Mouse (Mus musculus) erythroblast, embryonic 14.5 days (primary cell): Measurements from ENCODE around the gene Ncoa3. TPM values are rescaled to one million over a fixed set of nuclear protein-coding genes. Genes with fewer than 3 reads are reported as not detected.

Experiments
- H3K27me3 ChIP-seq: 2 replicates; pipeline ENCODE4 v1.6.1; 2012; ENCODE audit warnings: inconsistent platforms; ENCODE audit not compliant: control insufficient read depth
- H3K36me3 ChIP-seq: 2 replicates; pipeline ENCODE4 v1.6.1; 2012; ENCODE audit warnings: mild to moderate bottlenecking, inconsistent platforms; ENCODE audit not compliant: control insufficient read depth
- H3K4me1 ChIP-seq: 2 replicates; pipeline ENCODE4 v1.6.1; 2012; ENCODE audit warnings: inconsistent platforms; ENCODE audit not compliant: control insufficient read depth
- H3K4me3 ChIP-seq: replicated peaks from 2 replicates; pipeline ENCODE3; 2012; ENCODE audit warnings: moderate library complexity, mild to moderate bottlenecking, inconsistent platforms
- H3K9me3 ChIP-seq: 2 replicates; pipeline ENCODE4 v1.6.1; 2012; ENCODE audit warnings: low read length, inconsistent platforms, mixed read lengths; ENCODE audit not compliant: control insufficient read depth
- GATA1 ChIP-seq: IDR thresholded peaks from 2 replicates; pipeline ENCODE4 v1.6.1; 2012; ENCODE audit warnings: low read length, inconsistent platforms, mixed read lengths
- TAL1 ChIP-seq: IDR thresholded peaks from 3 replicates; pipeline ENCODE4 v1.6.1; 2012; ENCODE audit warnings: low read length, inconsistent platforms, mixed read lengths
- polyA plus RNA-seq: library from polyadenylated mRNA; stranded (reverse); fragments of >175 nt; gene quantifications from 2 replicates; pipeline ENCODE4 v1.2.3, GENCODE M21; 2012

Gene Ncoa3
- polyA plus RNA-seq, 1 experiment: 0.09 TPM

- H3K36me3 ChIP-seq: no peaks in the 10 kb centered on the region
- peaks cover 3% of the 10 kb centered on the region; the same call in 1 of the 2 replicates for H3K9me3 ChIP-seq
- no peak overlapping the region for H3K4me3 ChIP-seq
- H3K4me1 ChIP-seq: no peaks in the 10 kb centered on the region
- no peak for TF ChIP-seq TAL1
- TF ChIP-seq GATA1: no peak
- no peaks in the 10 kb centered on the region for H3K27me3 ChIP-seq
Observed at GRCm38 (mm10) chr2:166098292-166098933, 106.0 kb downstream of the Ncoa3 start.

GRCm38 (mm10) chr2:166100309-166101262, 108.2 kb downstream of the Ncoa3 start:
- no peak for TF ChIP-seq GATA1
- H3K27me3 ChIP-seq: no peaks in the 10 kb centered on the region
- H3K4me3 ChIP-seq: no peak overlapping the region
- no peaks in the 10 kb centered on the region; the same call in 1 of the 2 replicates for H3K9me3 ChIP-seq
- no peaks in the 10 kb centered on the region for H3K4me1 ChIP-seq
- H3K36me3 ChIP-seq: no peaks in the 10 kb centered on the region

GRCm38 (mm10) chr2:166102893-166103292, 110.5 kb downstream of the Ncoa3 start:
- no peaks in the 10 kb centered on the region for H3K4me1 ChIP-seq
- no peaks in the 10 kb centered on the region for H3K27me3 ChIP-seq
- no peaks in the 10 kb centered on the region for H3K36me3 ChIP-seq
- H3K9me3 ChIP-seq: no peaks in the 10 kb centered on the region
- TF ChIP-seq TAL1 (no peak), GATA1 (no peak)
- no peak overlapping the region for H3K4me3 ChIP-seq

GRCm38 (mm10) chr2:166105911-166106310, 113.5 kb downstream of the Ncoa3 start:
- H3K4me3 ChIP-seq: no peak overlapping the region
- no peaks in the 10 kb centered on the region for H3K27me3 ChIP-seq
- no peaks in the 10 kb centered on the region for H3K9me3 ChIP-seq
- no peak for TF ChIP-seq GATA1
- TF ChIP-seq TAL1: no peak
- no peaks in the 10 kb centered on the region for H3K4me1 ChIP-seq
- H3K36me3 ChIP-seq: no peaks in the 10 kb centered on the region

GRCm38 (mm10) chr2:166106631-166107030, 114.2 kb downstream of the Ncoa3 start:
- Histone ChIP-seq H3K36me3 (no peaks in the 10 kb centered on the region), H3K27me3 (no peaks in the 10 kb centered on the region), H3K9me3 (no peaks in the 10 kb centered on the region), H3K4me3 (no peak overlapping the region), H3K4me1 (no peaks in the 10 kb centered on the region)
- TF ChIP-seq GATA1 (no peak), TAL1 (no peak)

- H3K9me3 ChIP-seq: no peaks in the 10 kb centered on the region
- H3K36me3 ChIP-seq: no peaks in the 10 kb centered on the region
- H3K27me3 ChIP-seq: no peaks in the 10 kb centered on the region
- no peaks in the 10 kb centered on the region for H3K4me1 ChIP-seq
- H3K4me3 ChIP-seq: no peak overlapping the region
- TF ChIP-seq TAL1: no peak
- TF ChIP-seq GATA1: no peak
Observed at GRCm38 (mm10) chr2:166107911-166108310, 115.5 kb downstream of the Ncoa3 start.

- Histone ChIP-seq H3K4me1 (no peaks in the 10 kb centered on the region), H3K36me3 (no peaks in the 10 kb centered on the region), H3K4me3 (no peak overlapping the region), H3K9me3 (no peaks in the 10 kb centered on the region), H3K27me3 (no peaks in the 10 kb centered on the region)
- TF ChIP-seq GATA1 (no peak), TAL1 (no peak)
Observed at GRCm38 (mm10) chr2:166108326-166108725, 115.9 kb downstream of the Ncoa3 start.

- TF ChIP-seq TAL1 (no peak), GATA1 (no peak)
- no peaks in the 10 kb centered on the region for H3K27me3 ChIP-seq
- H3K9me3 ChIP-seq: no peaks in the 10 kb centered on the region
- no peaks in the 10 kb centered on the region for H3K4me1 ChIP-seq
- no peaks in the 10 kb centered on the region for H3K36me3 ChIP-seq
- H3K4me3 ChIP-seq: no peak overlapping the region
Observed at GRCm38 (mm10) chr2:166110764-166111163, 118.3 kb downstream of the Ncoa3 start.

GRCm38 (mm10) chr2:166111238-166111637, 118.8 kb downstream of the Ncoa3 start:
- Histone ChIP-seq H3K4me3 (no peak overlapping the region), H3K36me3 (no peaks in the 10 kb centered on the region), H3K4me1 (no peaks in the 10 kb centered on the region), H3K9me3 (no peaks in the 10 kb centered on the region), H3K27me3 (no peaks in the 10 kb centered on the region)
- TF ChIP-seq GATA1: no peak
- TF ChIP-seq TAL1: no peak
